Mouse (Mus musculus) heart, adult 2 months (tissue): ENCODE measurements at regions not wholly inside any gene's neighbourhood (a gene's known extent, or its start where the extent isn't known, plus 50 kb on each side); places are given as distances from the start of the nearest gene placed in this dataset.

Experiments
- CTCF ChIP-seq: fragments of 200-600 bp; IDR thresholded peaks from 2 replicates; pipeline ENCODE4 v1.8.1; 2022; ENCODE audit warnings: antibody characterized with exemption, mild to moderate bottlenecking, moderate library complexity
- EP300 ChIP-seq: fragments of 200-500 bp; IDR thresholded peaks from 2 replicates; pipeline ENCODE4 v1.6.1; 2011; ENCODE audit warnings: low read depth, low read length, control low read depth; ENCODE audit not compliant: insufficient read depth
- POLR2A ChIP-seq: fragments of 200-500 bp; IDR thresholded peaks from 2 replicates; pipeline ENCODE4 v1.6.1; 2011; ENCODE audit warnings: mild to moderate bottlenecking, low read depth, low read length, control low read depth; ENCODE audit not compliant: insufficient read depth

DNA sequence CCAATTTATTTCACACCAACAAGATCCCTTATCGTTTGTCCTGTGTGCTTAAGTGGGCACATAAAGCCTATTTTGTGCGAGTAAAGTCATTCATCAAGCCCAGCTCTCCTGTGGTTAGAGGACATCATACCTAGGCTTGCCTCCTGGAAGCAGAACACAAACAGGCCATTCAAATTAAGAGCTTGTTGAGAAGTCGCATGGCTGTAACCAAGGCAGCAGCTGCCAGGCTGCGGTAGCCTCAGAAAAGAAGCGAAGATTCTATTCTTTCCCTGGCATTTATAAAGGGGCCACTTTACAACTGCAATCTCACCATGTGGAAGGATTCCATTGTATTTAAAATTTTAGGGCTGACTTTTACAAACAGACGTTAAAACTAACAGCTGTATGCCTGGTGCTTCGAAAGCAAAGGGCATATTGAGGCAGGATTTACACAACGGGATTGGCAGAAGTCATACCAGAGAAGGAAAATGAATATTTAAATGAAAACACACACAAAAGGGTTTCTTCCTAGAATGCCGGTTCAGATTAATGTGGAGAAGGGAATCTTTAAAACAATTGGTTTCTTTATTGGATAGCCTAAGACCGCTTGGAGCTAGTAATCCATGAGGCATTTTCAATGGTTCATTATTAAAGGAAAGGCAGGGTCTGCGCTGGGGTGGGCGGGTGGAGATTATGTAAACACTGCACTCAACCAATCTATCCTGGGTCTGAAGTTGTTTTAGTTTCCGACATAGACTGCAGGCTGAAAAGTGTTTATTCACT, 366.6 kb downstream of the Sfmbt2 start:
- TF ChIP-seq POLR2A (no peak), EP300 (no peak), CTCF (no peak)
